In the genomic region with DNA sequence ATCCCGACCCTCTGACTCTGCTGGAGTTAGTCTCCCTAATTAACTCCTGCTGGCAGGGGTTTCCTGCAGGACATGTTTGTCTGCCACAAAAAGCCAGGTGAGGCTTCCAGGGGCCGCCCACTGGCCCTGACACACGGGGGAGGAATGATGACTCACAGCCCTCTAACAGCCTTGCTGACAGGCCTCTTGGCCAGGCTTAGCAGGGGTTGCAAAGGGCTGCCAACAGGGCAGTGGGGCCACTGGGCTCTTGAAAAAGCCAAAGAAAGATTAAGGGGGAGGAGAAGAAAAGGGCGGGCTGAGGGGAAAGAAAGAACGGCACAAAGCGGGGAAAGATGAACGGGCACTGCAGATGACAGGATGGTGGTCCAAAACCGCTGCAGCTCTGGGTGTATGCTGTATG, we compare ENCODE assay signal across 8 mouse cellular contexts. TPM values are rescaled to one million over a fixed set of nuclear protein-coding genes. Genes with fewer than 3 reads are reported as not detected.
A peak's percentile ranks its signal among the peaks of the same experiment; 100 is the strongest.
DNase-seq lines count a peak whose midpoint lies in the region; ATAC-seq and TF ChIP-seq lines count a peak whose summit lies in the region.

No protein-coding gene starts in this region.

- H3K4me2 ChIP-seq in forebrain, embryonic 11.5 days (ENCODE audit: low read depth, low read length, severe bottlenecking), result peak overlapping the region; percentile 78; the same call in 1 of the 2 replicates

- H3K36me3 ChIP-seq in G1E (replicated peaks), result no peaks in the 10 kb centered on the region
- H3K36me3 ChIP-seq in forebrain, embryonic 11.5 days (ENCODE audit: control insufficient read depth, insufficient read depth, low read length), result no peaks in the 10 kb centered on the region

- H3K4me3 ChIP-seq in G1E (ENCODE audit: low read depth, low read length), result peak overlapping the region; percentile 30; the same call in 1 of the 2 replicates
- no peak overlapping the region for H3K4me3 ChIP-seq in forebrain, embryonic 11.5 days (ENCODE audit: low read depth, low read length)

- peaks cover 24% of the 10 kb centered on the region for H3K4me1 ChIP-seq in G1E (ENCODE audit: insufficient read depth, low read depth, low read length)
- H3K4me1 ChIP-seq in forebrain, embryonic 11.5 days (replicated peaks; ENCODE audit: control insufficient read depth, insufficient read depth, low read length), result peaks cover 5% of the 10 kb centered on the region; the same call in 1 of the 2 replicates

- no peaks in the 10 kb centered on the region for H3K9me3 ChIP-seq in G1E (replicated peaks)
- no peaks in the 10 kb centered on the region for H3K9me3 ChIP-seq in forebrain, embryonic 11.5 days (ENCODE audit: control insufficient read depth, low read length)

- no peak for TF ChIP-seq CTCF in G1E (IDR thresholded peaks at IDR 0.05; ENCODE audit: low read depth, low read length)
- TF ChIP-seq CTCF in brain, embryonic 14.5 days (IDR thresholded peaks at IDR 0.05; ENCODE audit: borderline replicate concordance, extremely low read depth, insufficient read depth, insufficient read length), result no peak

- intact Hi-C loops in heart, postnatal 14 days (cut with DNase I), result no loop called here

- H3K9ac ChIP-seq in forebrain, embryonic 11.5 days (ENCODE audit: low read length), result peak overlapping the region; percentile 24; the same call in 1 of the 2 replicates

- peaks cover 40% of the 10 kb centered on the region for H3K27me3 ChIP-seq in G1E (ENCODE audit: insufficient read depth, low read length)
- peaks cover 9% of the 10 kb centered on the region for H3K27me3 ChIP-seq in forebrain, embryonic 11.5 days (ENCODE audit: control insufficient read depth, insufficient read depth, low read length)

- WGBS in forebrain, embryonic 11.5 days, result 2% methylated on average over 8 of the region's 8 CpGs

- no peak for ATAC-seq in G1E (ENCODE audit: extremely low read depth, insufficient number of reproducible peaks, low FRiP score, poor library complexity, severe bottlenecking)
- 0 out of 2 replicates have a peak, but pooled peaks have one; percentile 23 for ATAC-seq in forebrain, embryonic 11.5 days (replicated peaks; ENCODE audit: low FRiP score)
- ATAC-seq in inflammation-experienced regulatory T-cells, adult 6 months, result no peak

- DNase-seq in G1E (ENCODE audit: low spot score), result peak; percentile 12
- DNase-seq in brain, embryonic 14.5 days (ENCODE audit: low read depth), result peak; percentile 29
- DNase-seq in forebrain, embryonic 11.5 days (ENCODE audit: low spot score), result no peak
- DNase-seq in heart, postnatal 14 days, result peak; percentile 72 to 78
- peak; percentile 52 to 60 for DNase-seq in kidney, postnatal 36 days
- DNase-seq in lung, postnatal 10 days, result peak; percentile 73
- peak; percentile 25 for DNase-seq in right cerebral cortex, adult 18-20 months

- TF ChIP-seq POLR2A in brain, embryonic 14.5 days (IDR thresholded peaks at IDR 0.05; ENCODE audit: borderline replicate concordance, extremely low read depth, insufficient read depth, insufficient read length, poor library complexity, severe bottlenecking), result no peak

- H3K27ac ChIP-seq in forebrain, embryonic 11.5 days (ENCODE audit: low read depth, low read length), result no peak overlapping the region

RNA-seq across cellular contexts. Expression of a gene that starts 39.3 kb away (rescaled TPM):
- total RNA-seq in G1E (2014; fragmentation: Nextera tagmentation) (not detected in 2 replicates), G1E (2017) (not detected in 2 replicates)
- not detected in 2 replicates for polyA plus RNA-seq in G1E (2012)
- 0.03 TPM in 1 of 2 replicates, not detected in the other for polyA plus RNA-seq in brain, embryonic 14.5 days (2012; rRNA removed)
- polyA plus RNA-seq in forebrain, embryonic 11.5 days (2014; fragmentation: Nextera tagmentation; extraction: Ambion mirVana), result 0.08 TPM in 1 of 2 replicates, not detected in the other
- total RNA-seq in heart, postnatal 14 days (2021), result not detected
- polyA plus RNA-seq in inflammation-experienced regulatory T-cells, adult 6 months (2017; shearing (Covaris generic)), result not detected
